Mouse (Mus musculus): ENCODE measurements around the gene Vmn1r40.

Vmn1r40 gene

DNA sequence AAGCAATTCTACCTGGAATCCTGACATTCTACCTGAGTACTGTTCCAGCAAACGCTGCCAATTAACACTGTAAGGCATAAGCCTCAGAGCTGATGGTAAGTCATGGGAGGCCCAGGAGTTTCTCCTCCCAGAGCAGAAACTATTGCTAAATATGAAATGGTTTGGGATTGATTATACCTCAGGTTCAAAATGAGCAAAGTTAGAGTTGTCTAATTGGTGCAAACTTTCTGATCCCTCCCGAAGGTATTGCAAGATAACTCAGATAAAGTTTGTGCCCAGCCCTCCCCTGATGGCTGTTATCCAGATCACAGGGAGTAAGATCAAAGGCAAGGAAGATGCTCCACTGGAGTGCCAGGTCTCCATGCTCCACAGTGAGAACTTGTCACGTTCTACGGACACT, at the start of gene Vmn1r40:
Gene Vmn1r40 (plus strand): TSS at position 301 of the 400 bp plus-strand sequence.
- no peak for DNase-seq

DNA sequence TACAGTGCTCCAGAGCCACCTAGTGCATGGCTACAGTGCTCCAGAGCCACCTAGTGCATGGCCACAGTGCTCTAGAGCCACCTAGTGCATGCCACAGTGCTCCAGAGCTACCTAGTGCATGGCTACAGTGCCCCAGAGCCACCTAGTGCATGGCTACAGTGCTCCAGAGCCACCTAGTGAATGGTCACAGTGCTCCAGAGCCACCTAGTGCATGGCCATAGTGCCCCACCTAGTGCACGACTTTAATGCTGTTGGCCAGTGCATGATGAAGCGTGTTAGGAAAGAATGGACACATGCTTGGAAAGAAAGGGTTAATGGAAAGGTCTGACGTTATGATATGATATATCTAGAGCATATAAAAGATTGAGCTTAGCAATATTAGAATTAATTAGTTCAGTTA, 49.0 kb upstream of the Vmn1r40 start:
- DNase-seq = no peak

DNA sequence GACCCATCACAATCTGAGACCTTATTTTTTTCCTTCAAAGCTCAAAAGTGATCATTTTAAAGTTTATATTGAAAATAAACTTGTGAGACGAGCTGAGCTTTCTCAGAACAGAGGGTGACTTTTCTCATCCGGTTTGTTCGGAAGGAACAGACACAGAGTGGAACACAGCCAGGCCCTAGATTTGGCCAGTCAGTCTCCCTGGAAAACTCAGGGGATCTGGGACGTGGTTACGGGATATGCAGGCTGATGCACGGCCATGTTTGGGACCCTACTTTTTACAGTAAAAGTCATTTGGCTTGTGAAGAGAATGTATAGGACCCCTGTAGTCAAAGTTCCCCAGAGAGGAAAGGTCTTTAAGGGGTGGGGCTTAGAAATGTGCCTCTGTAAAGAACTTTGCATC, 48.4 kb upstream of the Vmn1r40 start:
- no peak for DNase-seq

DNA sequence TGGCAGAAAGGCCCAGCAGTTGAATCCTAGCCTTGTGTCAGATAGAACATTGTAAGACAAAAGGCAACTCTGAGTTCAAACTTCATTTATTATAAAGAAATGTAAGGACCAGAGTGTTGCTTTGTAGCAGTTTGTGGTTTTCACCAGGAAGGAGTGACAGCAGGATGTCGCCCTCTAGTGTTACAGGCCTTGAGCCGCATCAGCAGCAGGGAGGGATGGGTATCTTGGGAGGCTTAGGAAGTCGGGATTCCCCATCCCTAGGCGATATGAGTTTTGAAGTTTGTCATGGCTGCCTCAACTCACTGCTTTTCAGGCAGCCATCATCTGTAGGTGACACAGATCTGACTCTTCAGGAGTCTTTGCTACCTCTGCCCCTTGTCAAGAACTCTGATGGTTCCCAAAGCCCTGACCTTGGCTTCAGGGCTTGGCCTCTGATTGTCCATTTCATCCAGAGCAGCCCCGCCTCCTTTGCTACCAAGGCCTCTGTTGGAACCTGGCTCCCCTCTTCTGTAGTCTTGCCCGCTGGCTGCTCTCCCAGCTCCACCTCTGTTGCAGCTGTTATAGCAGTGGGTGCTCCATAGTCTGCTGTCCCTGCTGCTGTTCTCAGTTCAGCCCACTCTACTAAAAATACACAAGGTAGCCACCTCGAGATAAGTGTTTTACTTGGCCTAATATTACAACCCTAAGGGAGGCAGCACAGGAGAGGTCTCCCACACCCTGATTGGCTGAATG, 47.5 kb upstream of the Vmn1r40 start:
- DNase-seq = peak; percentile 47 to 62

DNA sequence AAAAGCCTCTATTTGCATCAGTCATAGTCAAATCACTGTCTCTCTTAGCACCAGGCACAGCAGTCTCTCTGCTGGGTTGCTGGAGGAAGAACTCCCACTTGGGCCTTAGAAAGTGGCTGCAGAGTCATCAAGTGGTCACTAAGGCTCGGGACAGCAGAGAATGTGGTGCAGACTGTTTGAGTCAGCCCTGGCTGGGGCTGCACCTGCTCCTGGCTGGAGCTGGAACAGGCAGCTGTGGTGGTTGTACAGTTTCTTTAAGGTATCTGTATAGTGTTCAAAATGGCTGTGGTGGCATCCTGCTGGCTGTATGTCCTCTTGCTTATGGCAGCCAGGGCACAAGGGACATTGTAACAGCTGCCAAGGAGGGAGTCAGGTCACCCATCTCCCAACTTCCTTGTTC, 46.9 kb upstream of the Vmn1r40 start:
- DNase-seq = no peak

DNA sequence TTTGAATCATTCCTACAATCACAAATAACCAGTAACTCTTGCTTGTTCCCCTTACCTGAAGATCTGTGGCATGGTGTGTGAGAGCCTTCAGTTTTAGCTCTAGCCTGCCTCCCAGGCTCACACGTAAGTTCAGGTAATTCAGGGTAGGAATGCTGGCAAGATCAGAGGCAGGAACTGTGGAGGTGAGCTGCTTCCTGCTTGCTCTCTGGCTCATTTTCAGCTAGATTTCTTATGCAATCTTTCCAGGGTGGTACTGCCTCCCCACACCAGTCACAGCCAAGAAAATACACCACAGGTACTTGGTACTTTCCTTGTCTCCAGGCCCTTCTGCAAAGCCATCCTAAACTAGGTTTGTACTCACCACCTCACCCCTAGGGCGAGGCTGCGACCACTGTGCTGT, 44.8 kb upstream of the Vmn1r40 start:
- no peak for DNase-seq

DNA sequence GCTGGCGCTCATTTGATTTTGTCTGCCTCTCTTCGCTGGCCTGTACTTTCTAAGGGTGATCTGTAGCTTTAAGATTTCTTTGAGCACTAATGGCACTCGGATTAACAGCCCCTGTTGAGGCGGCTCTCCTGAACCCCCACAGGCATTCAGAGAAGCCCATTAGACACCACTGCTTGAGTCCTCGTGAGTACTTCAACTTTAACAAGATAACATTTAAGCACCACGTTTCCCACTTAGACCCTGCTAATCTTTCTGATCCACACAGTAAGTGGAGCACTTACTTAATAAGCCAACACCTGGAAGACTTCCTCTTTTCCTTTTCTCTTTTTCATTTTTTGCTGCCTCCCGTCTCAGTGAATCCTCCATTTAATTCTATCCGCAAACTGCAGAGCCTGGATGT, 42.2 kb upstream of the Vmn1r40 start:
- DNase-seq = no peak

DNA sequence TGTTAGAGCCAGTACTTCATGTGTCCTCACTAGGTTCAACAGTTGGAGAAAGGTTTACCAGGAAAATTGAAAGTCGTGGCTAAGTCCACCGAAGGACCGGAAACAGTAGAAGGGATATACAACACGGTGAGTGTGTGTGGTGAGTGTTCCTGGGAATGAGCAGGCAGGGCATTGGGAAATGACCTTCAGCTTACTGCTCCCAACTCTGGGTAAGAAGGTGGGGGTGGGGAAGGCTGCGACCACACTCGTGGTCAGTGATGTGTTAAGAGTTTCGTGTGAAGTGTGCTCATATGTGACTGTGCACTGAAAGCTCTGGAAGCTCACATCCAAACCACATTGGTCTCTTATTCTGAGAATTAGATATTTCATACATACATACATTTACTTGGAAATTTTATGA, 41.7 kb upstream of the Vmn1r40 start:
- no peak for DNase-seq

DNA sequence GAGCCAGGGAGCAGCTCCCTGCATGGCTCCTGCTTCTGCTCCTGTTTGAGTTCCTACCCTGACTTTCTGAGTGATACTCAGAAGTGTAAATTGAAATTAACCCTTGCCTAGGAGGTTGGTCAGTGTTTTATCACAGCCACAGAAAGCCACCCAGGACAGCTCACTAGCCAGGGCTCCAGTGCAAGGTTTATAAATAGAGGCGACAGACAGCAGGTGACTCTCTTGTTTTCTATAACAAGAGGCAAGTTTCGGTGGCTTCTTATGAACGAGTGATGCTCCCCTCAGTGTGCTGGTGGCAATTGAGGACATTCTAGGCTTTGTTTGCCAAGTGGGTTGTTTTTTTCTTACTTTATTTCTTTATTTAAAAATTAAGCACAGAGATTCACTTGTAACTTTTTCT, 40.4 kb upstream of the Vmn1r40 start:
- DNase-seq = no peak

DNA sequence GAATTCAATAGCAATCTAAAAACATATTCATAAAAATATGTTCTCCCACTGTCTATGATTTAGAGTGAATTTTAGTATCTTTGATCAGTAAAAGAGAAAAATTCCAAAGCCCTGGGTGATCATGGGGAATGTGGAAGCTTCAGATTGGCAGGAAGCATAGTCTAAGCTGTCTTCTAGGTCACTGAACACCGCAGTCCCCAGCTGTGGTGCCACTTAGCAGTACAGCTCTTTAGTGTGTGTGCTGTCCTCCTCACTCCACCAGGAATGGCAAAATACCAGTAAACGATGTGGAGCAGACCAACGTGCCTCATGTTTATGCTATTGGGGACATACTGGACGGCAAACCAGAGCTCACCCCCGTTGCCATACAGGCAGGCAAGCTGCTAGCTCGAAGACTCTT, 37.8 kb upstream of the Vmn1r40 start:
- DNase-seq = peak in 1 of 2 experiments; percentile 10

DNA sequence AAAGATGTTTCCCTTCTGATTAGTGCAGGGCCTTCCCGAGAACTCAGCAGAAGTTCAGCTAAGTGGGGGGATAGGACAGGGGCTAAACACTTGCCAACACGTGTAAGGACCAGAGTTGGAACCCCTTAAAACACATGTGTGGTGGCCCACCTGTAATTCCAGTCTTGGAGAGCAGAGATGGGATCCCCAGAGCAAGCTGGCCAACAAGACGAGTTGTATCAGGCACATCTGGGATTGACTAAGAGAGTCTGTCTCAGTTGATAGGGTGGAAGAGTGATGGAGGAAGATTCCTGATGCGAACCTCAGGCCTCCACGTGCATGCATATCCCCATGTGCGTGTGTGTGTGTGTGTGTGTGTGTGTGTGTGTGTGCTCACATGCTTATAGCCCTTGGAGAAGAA, 35.9 kb upstream of the Vmn1r40 start:
- peak in 1 of 2 experiments; percentile 4 for DNase-seq

DNA sequence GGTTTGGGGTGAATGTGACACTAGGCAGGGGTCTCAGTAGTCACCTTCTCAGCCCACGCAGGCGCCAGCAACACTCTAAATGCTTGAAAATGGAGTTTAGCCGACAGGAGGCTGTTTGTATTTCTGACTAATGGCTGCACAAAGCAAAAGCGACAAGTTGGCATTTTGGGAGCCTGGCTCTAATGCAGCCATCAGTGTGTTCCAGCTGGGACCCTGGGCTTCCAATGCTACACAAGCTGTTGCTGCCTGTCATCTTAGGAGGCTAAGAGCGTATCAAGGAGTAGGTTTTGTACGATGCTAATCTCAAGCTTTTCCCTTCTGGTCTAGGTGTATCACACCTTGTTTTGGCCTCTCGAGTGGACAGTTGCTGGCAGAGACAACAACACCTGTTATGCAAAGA, 34.7 kb upstream of the Vmn1r40 start:
- DNase-seq = peak; percentile 85 to 89

DNA sequence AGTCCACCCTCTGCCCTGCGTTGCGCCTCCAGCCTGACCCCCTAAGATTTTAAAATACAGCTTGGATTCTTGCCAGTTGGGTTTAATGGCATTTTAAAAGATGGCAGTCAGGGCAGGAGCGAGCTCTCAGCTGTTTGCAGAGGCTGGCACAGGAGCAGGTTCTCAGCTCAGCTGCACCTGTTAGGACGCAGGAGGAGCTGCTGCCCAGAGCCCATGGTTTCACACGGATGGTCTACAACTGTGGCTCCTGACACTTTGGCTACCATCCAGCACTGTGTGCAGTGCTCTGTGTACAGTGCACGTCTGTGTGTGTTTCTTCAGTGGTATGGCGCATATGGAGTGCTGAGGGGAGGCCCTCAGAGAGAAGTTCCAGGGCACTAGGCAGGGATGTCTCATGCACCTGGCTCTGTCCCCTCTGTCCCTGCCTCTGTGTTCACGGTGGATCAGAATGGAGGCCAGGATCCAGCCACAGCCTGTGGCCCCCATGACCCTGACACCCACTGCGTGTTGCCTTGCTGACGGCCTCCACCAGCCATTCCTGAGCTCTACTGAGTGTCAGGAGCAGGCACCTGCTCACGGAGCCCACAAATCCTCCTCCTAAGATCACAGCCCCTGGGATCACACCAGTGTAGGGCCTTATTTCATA, 34.1 kb upstream of the Vmn1r40 start:
- peak; percentile 80 to 85 for DNase-seq

DNA sequence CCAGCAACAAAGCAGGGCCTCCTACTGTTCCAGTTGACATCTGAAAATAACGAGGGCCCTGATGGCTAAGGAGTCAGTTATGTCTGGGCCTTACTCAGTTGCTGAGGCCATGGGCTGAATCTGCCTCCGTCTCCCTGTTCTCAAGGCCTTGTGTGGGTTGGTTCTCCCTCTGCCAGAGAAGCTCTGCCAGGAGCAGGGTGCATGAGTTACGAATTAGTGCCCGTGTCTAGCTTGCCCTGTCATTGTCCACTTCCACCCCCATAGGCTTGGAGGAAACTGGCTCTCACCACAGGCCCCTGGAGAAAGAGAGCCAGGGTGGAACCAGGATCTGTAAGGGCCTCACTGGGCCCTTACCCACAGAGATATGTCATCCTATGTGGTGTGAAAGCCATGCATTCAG, 28.8 kb upstream of the Vmn1r40 start:
- no peak for DNase-seq

DNA sequence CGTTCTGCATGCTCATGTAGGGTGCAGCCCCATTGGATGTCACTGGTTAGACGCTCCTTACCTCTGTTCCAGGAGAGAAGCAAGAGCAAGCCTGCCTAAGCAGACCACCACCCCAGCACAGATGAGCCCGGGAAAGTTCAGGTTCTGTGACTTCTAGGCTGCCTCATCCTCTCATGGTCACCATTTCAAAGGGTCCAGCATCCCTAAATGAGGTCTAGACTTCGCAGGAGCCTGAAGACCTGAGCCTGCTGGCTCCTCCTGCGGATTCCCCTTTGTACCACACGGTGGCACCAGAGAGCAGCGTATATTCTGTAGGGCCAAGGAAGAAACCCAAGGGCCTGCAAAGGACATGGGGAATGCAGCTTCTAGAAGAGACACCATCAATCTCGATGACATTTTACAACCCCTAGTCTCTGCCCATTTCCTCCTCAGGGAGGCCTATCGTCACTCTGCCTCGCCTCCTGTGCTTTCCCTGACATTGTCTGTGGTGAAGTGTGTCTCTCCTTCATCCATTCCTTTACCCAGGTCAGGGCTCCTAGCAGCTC, 28.0 kb upstream of the Vmn1r40 start:
- peak; percentile 85 to 88 for DNase-seq

DNA sequence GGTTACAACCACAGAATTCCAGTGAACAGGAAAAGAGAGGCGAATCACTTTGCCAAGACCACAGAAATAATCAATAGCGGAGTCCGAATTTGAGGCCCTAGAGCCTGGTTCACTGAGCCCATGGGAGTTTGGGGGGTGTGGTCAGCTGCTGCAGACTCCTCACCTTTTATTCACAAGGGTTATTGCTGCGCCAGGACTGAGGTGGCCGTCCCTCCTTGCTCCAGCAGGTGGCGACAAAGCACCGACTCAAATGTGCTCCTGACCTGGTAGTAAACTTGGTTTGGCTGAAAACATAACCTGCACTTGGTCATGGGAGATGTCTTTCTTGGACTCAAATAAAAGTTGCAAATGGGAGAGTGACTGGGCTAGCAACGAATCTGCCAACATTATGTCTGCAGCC, 27.2 kb upstream of the Vmn1r40 start:
- peak; percentile 92 to 95 for DNase-seq

DNA sequence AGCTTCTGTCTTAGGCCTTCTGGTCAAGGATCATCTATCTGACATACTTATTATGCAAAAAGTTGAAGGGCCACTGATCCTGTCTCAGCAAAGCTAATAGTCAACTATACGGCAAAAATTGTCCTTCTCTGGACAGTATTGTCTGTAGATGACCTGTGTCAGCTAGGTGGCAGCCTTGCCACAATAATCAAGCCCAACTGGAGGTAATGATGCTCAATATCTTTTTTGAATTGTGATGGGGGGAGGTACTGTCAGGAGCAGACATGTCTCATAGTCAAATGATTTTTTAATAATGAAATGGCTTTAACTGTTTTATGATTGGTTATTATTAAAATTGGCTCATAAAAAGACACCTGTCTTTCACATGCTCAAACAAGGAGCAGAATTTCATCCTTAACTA, 23.1 kb upstream of the Vmn1r40 start:
- peak; percentile 55 to 63 for DNase-seq

DNA sequence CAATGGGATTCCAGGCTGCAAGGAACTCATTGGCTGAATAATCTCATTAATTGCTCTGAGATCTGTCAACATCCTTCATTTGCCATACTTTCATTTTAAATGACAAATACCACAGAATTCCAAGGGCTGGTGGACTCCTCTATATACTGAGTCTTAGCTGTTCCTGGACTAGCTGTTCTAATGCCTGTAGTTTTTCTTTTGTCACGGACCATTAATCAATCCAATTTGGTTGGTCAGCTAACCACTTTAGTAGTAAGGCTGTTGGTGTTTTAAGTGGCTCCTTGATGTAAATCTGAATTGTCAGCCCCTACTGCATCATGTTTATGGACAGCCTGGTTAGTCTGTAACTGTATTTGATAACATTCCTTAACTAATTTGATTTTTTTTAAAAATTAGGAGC, 20.2 kb upstream of the Vmn1r40 start:
- DNase-seq = no peak

DNA sequence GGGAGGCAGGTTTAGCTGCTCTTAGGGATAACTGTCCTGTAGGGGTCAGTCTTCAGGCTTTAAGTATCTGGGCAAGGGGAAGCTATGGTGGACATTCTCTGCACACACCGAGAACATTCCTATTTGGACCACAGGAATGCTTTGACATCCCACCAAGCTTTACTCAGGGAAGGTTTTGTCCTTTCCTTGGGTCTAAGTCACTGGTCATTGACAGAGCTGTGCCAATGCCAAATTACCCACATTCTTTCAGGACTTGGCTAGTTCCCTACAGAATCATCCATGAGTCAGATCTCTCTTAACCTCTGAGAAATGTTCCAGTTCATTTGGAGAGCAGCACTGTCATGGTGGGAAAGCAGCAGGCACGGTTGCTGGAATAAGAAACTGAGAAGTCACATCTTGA, 716 bp upstream of the Vmn1r40 start:
- no peak for DNase-seq

DNA sequence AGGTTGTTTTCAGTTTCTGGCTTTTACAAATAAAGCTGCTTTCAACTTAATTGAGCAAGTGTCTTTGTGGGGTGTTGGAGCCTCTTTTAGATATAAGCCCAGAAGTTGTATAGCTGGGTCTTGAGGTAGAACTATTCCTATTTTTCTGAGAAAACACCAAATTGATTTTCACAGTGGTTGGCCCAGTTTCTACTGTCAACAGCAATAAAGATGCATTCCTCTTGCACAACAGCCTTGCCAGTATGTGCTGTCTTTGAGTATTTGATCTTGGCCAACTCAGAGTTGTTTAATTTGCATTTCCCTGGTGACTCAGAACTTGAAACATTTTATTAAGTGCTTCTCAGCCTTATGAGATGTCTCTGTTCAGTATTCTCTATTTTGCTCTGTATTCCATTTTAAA, 10.7 kb downstream of the Vmn1r40 start:
- no peak for DNase-seq

DNA sequence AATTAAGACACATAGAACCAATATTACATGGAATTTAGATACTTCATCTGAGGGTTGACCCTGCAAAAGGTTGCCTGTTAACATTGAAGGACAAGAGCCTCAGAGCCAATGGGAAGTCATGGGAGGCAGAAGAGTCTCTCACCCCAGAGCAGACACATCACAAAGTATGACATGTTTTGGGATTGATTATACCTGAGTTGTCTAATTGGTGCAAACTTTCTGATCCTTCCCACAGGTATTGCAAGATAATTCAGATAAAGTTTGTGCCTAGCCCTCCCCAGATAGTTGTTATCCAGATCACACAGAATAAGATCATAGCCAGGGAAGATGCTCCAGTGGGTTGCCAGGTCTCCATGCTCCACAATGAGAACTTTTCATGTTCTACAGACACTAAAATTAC, 33.1 kb downstream of the Vmn1r40 start, which contains the start of gene Vmn1r41:
Gene Vmn1r41 (plus strand): TSS at position 301 of the 400 bp plus-strand sequence.
- DNase-seq = no peak

DNA sequence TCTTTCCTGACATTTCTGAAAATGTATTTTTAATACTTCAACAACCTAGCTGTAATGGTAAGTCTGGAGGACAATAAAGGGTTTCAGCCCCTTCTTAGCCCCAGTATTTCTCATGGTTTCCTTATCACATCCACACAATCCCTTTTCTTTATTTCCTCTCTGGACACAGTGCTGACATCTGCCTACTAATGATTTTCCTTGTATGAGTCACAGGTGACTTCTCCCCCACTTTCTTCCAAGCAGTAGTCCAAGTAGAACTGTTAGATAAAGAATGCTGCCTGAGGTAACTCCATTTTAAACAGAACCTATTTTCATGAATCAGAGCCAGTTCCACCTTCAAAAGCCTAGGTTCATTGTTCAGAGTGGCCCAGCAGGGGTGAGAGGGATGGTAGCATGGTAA, 35.5 kb downstream of the Vmn1r40 start:
- DNase-seq = no peak

Data from cerebellum, postnatal 10 days (tissue).